Mouse (Mus musculus): ENCODE results near the gene Amigo2. TPM values are rescaled to one million over a fixed set of nuclear protein-coding genes. Genes with fewer than 3 reads are reported as not detected.
A peak's percentile ranks its signal among the peaks of the same experiment; 100 is the strongest.
"Not testable (repeated sequence)": the region's sequence is repeated elsewhere in the genome, so short reads cannot be mapped to it uniquely, and the experiment has no call there.

Gene Amigo2
- polyA plus RNA-seq, 1 experiment from 2014 or later, result 2.8 TPM

DNA sequence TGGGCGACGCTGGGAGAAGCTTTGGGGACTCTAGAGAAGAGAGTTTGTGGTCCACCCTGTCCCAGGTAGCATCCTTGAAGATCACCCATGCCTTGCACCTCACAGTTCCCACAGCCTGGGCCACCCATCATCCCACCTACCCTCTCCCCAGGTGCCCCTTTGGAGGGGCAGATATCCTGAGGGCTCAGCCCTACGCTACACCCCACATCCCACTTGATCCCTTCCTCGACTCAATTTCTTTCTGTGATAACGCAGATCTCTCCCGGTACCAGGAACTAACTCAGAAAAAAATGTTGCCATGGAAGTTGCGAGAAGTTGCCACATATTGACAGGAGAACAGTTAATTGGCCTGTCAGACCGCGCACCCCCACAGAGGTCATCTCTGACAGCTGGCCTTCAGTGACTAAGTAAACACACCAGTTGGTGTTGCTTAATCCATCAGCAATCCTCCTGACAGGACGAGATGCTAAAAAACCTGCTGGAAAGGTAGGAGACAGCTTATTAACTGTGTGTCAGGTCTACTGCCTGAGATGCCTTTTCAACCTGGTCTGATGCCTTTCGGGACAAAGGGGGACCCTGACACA, 17.5 kb downstream of the Amigo2 start:
- DNase-seq (ENCODE audit: low spot score), result no peak

- no peak for DNase-seq (ENCODE audit: low spot score)
Observed at GRCm38 (mm10) chr15:97224003-97224402, 23.1 kb downstream of the Amigo2 start.

- DNase-seq (ENCODE audit: low spot score), result no peak
Observed at GRCm38 (mm10) chr15:97223431-97223830, 23.7 kb downstream of the Amigo2 start.

DNA sequence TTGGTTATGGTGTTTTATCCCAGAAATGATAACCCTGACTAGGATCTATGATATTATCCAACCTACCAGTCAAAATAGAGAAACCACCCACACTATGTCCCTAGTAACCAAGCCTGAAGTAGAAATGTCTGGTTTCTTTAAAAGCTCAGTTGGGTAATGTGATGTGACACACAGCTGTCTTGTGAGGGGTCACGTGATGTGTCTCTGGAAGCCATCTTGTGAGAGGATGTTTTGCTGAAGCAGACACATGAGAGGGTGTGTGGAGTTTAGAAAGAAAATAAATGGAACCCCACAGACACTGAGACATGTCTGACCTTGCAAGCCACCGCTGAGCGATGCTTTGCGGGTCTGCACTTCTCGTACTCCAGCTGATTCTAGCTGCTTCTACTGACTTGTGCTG, 30.2 kb downstream of the Amigo2 start:
- DNase-seq (ENCODE audit: low spot score), result no peak

GRCm38 (mm10) chr15:97212501-97213477, 34.3 kb downstream of the Amigo2 start:
- peak; percentile 30 for DNase-seq (ENCODE audit: low spot score)

GRCm38 (mm10) chr15:97209754-97210153, 37.3 kb downstream of the Amigo2 start:
- DNase-seq (ENCODE audit: low spot score), result not testable (repeated sequence)

GRCm38 (mm10) chr15:97206506-97206905, 40.6 kb downstream of the Amigo2 start:
- DNase-seq (ENCODE audit: low spot score), result no peak

DNA sequence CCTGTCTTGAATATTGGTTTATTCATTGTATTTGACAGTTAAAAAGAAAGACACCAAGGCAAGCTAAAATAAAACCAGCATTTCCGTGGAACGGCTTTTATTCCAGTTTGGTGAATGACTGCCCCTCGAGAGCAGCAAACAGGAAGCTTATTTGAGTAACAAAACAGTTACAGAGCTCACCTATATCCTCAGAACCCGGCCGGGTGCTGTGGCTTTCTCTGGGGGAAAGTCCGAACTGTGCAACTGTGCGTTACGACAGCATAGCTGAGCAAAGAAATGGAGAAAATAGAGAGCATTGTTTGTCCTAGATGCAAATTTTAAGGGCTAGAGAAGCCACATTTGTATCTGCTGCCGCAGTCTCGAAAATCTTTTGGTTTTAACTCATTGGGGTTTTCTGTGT, 41.3 kb downstream of the Amigo2 start:
- DNase-seq (ENCODE audit: low spot score), result no peak

DNA sequence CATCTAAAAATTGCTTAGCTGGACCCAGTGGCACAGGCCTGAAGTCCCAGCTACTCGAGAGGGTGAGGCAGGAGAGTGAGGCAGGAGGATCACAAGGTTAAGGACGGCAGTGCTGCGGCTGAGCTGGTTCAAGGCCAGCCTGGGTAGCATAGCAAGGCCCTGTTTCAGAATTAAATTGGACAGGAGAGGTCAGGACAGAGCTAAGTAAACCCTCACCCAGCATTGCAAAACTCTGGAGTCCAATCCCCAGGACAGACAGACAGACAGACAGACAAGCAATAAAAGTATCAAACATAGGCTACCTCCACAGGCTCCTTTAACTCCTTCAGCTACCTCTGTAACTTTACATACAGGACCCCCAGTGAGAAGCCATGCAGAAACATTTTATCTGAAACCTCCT, 42.2 kb downstream of the Amigo2 start:
- no peak for DNase-seq (ENCODE audit: low spot score)

DNA sequence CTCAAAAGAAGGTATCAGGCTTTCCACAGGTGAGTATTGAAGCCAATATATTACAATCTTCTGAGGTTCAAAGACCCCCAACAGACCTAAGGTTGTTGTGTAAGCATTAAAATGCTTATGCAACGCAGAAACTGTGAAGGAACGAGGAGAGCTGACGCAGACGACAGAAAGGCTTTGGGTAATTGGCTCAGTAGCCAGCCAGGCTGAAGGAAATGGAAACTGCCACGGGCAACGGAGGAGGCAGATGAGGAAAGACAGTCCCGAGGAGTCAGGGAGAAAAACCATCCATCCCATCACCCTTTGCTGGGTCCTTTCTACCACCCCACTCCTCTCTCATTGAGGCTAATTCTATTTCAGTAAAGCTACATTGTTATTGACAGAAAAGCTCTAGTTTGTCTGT, 50.4 kb downstream of the Amigo2 start:
- DNase-seq (ENCODE audit: low spot score), result no peak

GRCm38 (mm10) chr15:97195628-97196027, 51.5 kb downstream of the Amigo2 start:
- DNase-seq (ENCODE audit: low spot score), result peak; percentile 69

Other genes starting within 250 kb of the Amigo2 start
- 7.3 and 7.9 TPM in 2 replicates for gene Slc38a4, start 191.3 kb downstream of the Amigo2 start, polyA plus RNA-seq (2015; fragmentation: Nextera tagmentation; extraction: Ambion mirVana)
- 7.2 and 8.0 TPM in 2 replicates for gene Pced1b, start 180 bp downstream of the Amigo2 start, polyA plus RNA-seq (2015; fragmentation: Nextera tagmentation; extraction: Ambion mirVana)